Mouse (Mus musculus) spleen, adult 2 months (tissue): ENCODE measurements around the gene Bcar3.

ENCODE experiments used
- CTCF ChIP-seq: fragments of 200-500 bp; IDR thresholded peaks from 2 replicates; pipeline ENCODE4 v1.5.1; 2011; ENCODE audit warnings: mild to moderate bottlenecking, inconsistent platforms; ENCODE audit not compliant: insufficient read depth, insufficient read length, insufficient replicate concordance; ENCODE audit errors: extremely low read depth
- POLR2A ChIP-seq: fragments of 200-500 bp; IDR thresholded peaks from 2 replicates; pipeline ENCODE4 v1.6.1; 2011; ENCODE audit warnings: low read depth, low read length, inconsistent platforms

DNA sequence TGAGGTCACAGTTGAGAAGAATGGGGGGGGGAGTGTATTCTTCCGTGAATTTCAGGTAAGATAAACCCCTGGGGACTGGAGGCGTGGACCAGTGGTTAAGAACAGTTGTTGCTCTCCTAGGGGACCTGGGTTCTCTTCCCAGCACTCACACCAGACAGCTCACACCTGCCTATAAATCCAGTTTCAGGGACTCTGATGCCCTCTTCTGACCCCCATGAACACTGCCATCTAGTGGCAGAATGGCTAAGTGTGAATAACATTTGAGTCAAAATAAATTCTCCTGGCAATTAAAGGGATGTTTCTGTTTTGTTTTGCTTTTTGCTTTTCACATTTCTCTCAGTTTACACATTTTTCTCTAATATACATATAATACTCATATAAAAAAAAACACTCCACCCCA is 174.0 kb downstream of the Bcar3 start:
- TF ChIP-seq CTCF (no peak), POLR2A (no peak)
